In genomic region chrX:48285651-48286021, GRCm38 (mm10) we compare ENCODE assay signal across 8 mouse cellular contexts. TPM values are rescaled to one million over a fixed set of nuclear protein-coding genes. Genes with fewer than 3 reads are reported as not detected.
DNase-seq lines count a peak whose midpoint lies in the region; ATAC-seq lines count a peak whose summit lies in the region.

No protein-coding gene starts in this region.

- H3K27ac ChIP-seq in liver, embryonic 16.5 days (ENCODE audit: low read length) = peak overlapping the region; percentile 93

- H3K36me3 ChIP-seq in liver, embryonic 16.5 days (ENCODE audit: control insufficient read depth, insufficient read depth) = no peaks in the 10 kb centered on the region

- no peaks in the 10 kb centered on the region for H3K9me3 ChIP-seq in liver, embryonic 16.5 days (replicated peaks; ENCODE audit: control insufficient read depth, low read length)

- peak overlapping the region; percentile 71 for H3K9ac ChIP-seq in liver, embryonic 16.5 days (ENCODE audit: low read depth, low read length)

- H3K4me1 ChIP-seq in liver, embryonic 16.5 days (ENCODE audit: control insufficient read depth, low read depth, low read length) = peaks cover 26% of the 10 kb centered on the region

- intact Hi-C loops in left cerebral cortex, postnatal 4 days (cut with DNase I) = loop anchor here (10.0 kb wide), 1 partner anchor 99 kb away; no protein-coding TSS in a partner anchor

- peak overlapping the region; percentile 82 for H3K4me2 ChIP-seq in liver, embryonic 16.5 days (ENCODE audit: low read depth, low read length)

- peak; percentile 11; the same call in 1 of the 2 replicates for ATAC-seq in frontal cortex, adult (ENCODE audit: low TSS enrichment)
- ATAC-seq in inflammation-experienced regulatory T-cells, adult 6 months = peak; percentile 16
- peak; percentile 65; the same call in 1 of the 2 replicates for ATAC-seq in liver, embryonic 16.5 days (ENCODE audit: low read depth)

- no peaks in the 10 kb centered on the region; the same call in 1 of the 2 replicates for H3K27me3 ChIP-seq in liver, embryonic 16.5 days (ENCODE audit: control insufficient read depth, insufficient read depth, low read depth, low read length)

- peak; percentile 6 to 12 for DNase-seq in left cerebral cortex, adult 8-10 months (ENCODE audit: low spot score in 2 of 2)
- no peak for DNase-seq in left cerebral cortex, postnatal 4 days
- DNase-seq in c-Kit-negative CD71-positive TER-119-positive erythroid progenitor cells, embryonic 14.5 days (ENCODE audit: low read depth, low spot score) = peak; percentile 55
- peak; percentile 5 to 6 for DNase-seq in right cerebral cortex, adult 2 months (ENCODE audit: low spot score in 2 of 2)
- DNase-seq in adipocyte (ENCODE audit: low spot score) = no peak

- peak overlapping the region; percentile 65 for H3K4me3 ChIP-seq in liver, embryonic 16.5 days (ENCODE audit: low read depth, low read length)

- 14% methylated on average over 31 of the region's 34 CpGs for WGBS in liver, embryonic 16.5 days (ENCODE audit: insufficient replicate concordance)

RNA-seq across cellular contexts. Expression of gene Utp14a, which starts 29.0 kb away (rescaled TPM):
- total RNA-seq in left cerebral cortex, adult 8-10 months (2022) = 10 to 100 TPM; 14.9 to 16.8 (median 15.5) TPM
- 10 to 100 TPM; 24.4 to 26.4 TPM for total RNA-seq in left cerebral cortex, postnatal 4 days (2021)
- polyA plus RNA-seq in inflammation-experienced regulatory T-cells, adult 6 months (2017; shearing (Covaris generic)) = 10 to 100 TPM; 24.0 to 33.2 (median 31.7) TPM
- 5.5 and 6.0 TPM in 2 replicates for polyA plus RNA-seq in liver, embryonic 16.5 days (2015; fragmentation: Nextera tagmentation; extraction: Ambion mirVana)

RNA-seq across cellular contexts. Expression of gene Bcorl1, which starts 55.5 kb away (rescaled TPM):
- 10 to 100 TPM; 19.9 to 24.8 (median 22.8) TPM for total RNA-seq in left cerebral cortex, adult 8-10 months (2022)
- 10 to 100 TPM; 27.9 to 33.5 TPM for total RNA-seq in left cerebral cortex, postnatal 4 days (2021)
- 1 to 10 TPM; 1.2 to 2.1 (median 1.5) TPM for polyA plus RNA-seq in inflammation-experienced regulatory T-cells, adult 6 months (2017; shearing (Covaris generic))
- 2.7 and 3.2 TPM in 2 replicates for polyA plus RNA-seq in liver, embryonic 16.5 days (2015; fragmentation: Nextera tagmentation; extraction: Ambion mirVana)

Comparison
In these comparisons a context has a peak if more than half of its experiments do, and no peak if none do; other contexts are left out.
1. DNase-seq: peak in left cerebral cortex, adult 8-10 months (2 of 2), c-Kit-negative CD71-positive TER-119-positive erythroid progenitor cells, embryonic 14.5 days (single experiment) and right cerebral cortex, adult 2 months (2 of 2); none in left cerebral cortex, postnatal 4 days (single experiment) and adipocyte (single experiment).
2. ATAC-seq: peak in every context shown above with its lines; median percentile 65 in liver, embryonic 16.5 days; 16 in inflammation-experienced regulatory T-cells, adult 6 months; 11 in frontal cortex, adult.